Mouse (Mus musculus): Measurements from ENCODE around the gene Pip4k2a. TPM values are rescaled to one million over a fixed set of nuclear protein-coding genes. Genes with fewer than 3 reads are reported as not detected.

Pip4k2a gene
- polyA plus RNA-seq, 1 experiment from 2014 or later: 9.0 TPM

DNA sequence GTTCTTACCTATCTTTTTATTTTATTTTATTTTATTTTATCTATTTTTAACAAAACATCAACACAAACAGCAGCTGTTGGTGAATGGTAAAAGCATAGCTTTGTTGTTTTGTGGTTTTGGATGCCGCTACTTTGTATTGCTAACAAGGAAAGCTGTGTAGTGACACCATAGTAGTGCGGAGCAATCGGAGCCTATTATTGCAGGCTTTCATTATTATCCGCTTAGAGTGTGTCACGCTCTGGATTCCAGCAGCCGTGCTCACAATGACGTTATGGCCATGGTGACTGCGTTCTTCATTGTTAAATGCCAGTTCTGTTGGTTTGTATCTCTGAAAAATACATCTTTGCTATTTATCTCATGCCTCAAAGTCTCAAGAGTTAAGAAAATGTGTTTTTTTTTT, 200.2 kb downstream of the Pip4k2a start:
- peaks cover 39% of the 10 kb centered on the region for H3K4me1 ChIP-seq (replicated peaks)
- H3K27ac ChIP-seq: no peak overlapping the region
- no peak for DNase-seq (ENCODE audit: low spot score)
- WGBS: 33% methylated on average over 8 of the region's 8 CpGs
- no peaks in the 10 kb centered on the region for H3K36me3 ChIP-seq
- peaks cover 75% of the 10 kb centered on the region for H3K27me3 ChIP-seq (ENCODE audit: insufficient read depth, poor library complexity, severe bottlenecking)
- no peak overlapping the region for H3K4me3 ChIP-seq
- no peaks in the 10 kb centered on the region for H3K9me3 ChIP-seq

DNA sequence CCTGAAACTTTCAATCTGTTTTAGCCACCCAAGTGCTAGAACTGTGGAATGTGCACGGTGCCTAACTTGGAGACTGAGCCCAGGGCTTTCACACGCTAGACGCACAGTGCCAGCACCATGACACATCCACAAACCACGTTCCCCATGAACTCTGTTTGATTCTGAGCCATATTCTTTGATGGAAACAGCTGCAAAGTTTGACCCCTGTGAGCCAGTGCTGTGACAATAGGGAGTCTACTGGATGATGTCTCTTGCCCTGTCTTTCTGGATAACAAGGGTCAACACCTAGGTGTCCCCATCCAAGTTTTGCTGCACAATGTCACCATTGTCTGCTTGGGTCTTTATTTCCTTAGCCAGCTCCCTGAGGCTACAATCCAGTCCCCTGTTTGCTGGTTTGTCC, 203.7 kb downstream of the Pip4k2a start:
- Histone ChIP-seq H3K4me1 (replicated peaks) (peaks cover 10% of the 10 kb centered on the region), H3K27ac (no peak overlapping the region), H3K9me3 (no peaks in the 10 kb centered on the region), H3K27me3 (ENCODE audit: insufficient read depth, poor library complexity, severe bottlenecking) (peaks cover 40% of the 10 kb centered on the region), H3K4me3 (no peak overlapping the region), H3K36me3 (no peaks in the 10 kb centered on the region)
- 72% methylated on average over 4 of the region's 4 CpGs for WGBS
- DNase-seq (ENCODE audit: low spot score): no peak

Other genes starting within 250 kb of the Pip4k2a start
- 0.17 and 0.55 TPM in 2 replicates for gene 4930426L09Rik, start 217 bp upstream of the Pip4k2a start, polyA plus RNA-seq (2016; fragmentation: Nextera tagmentation; extraction: Ambion mirVana)
- gene Armc3, start 201.2 kb upstream of the Pip4k2a start, polyA plus RNA-seq (2016; fragmentation: Nextera tagmentation; extraction: Ambion mirVana): 0.73 and 1.9 TPM in 2 replicates

Data from hindbrain, embryonic 10.5 days (tissue).